22 mouse cellular contexts compared by ENCODE assay signal in genomic region chr13:37599679-37600078, GRCm38 (mm10).
"Had no signal": no experiment of that assay in that cellular context is flagged by ENCODE, and none has a peak within 500 bp of the region (broad histone marks: within the 10 kb centered on the region; RNA-seq: fewer than 3 reads in every experiment).

No protein-coding gene starts in this region.

- H3K4me3 ChIP-seq: forebrain, embryonic 15.5 days; heart, adult 2 months; heart, embryonic 13.5 days; heart, embryonic 15.5 days; hindbrain, embryonic 13.5 days; hindbrain, embryonic 15.5 days; limb, embryonic 13.5 days; limb, embryonic 15.5 days; liver, embryonic 13.5 days had no signal

- H3K9ac ChIP-seq: forebrain, embryonic 15.5 days; forebrain, postnatal 0 days; heart, embryonic 13.5 days; heart, embryonic 15.5 days; hindbrain, embryonic 13.5 days; hindbrain, embryonic 15.5 days; limb, embryonic 13.5 days; limb, embryonic 15.5 days; liver, embryonic 13.5 days had no signal

- H3K4me2 ChIP-seq: forebrain, embryonic 15.5 days; heart, embryonic 11.5 days; heart, embryonic 13.5 days; heart, embryonic 15.5 days; hindbrain, embryonic 13.5 days; hindbrain, embryonic 15.5 days; limb, embryonic 13.5 days; limb, embryonic 15.5 days; liver, embryonic 13.5 days had no signal

- H3K9me3 ChIP-seq: forebrain, embryonic 15.5 days; heart, embryonic 13.5 days; heart, embryonic 15.5 days; hindbrain, embryonic 13.5 days; hindbrain, embryonic 15.5 days; limb, embryonic 13.5 days; limb, embryonic 15.5 days; liver, embryonic 13.5 days had no signal

- H3K27ac ChIP-seq: forebrain, embryonic 15.5 days; heart, adult 2 months; heart, embryonic 13.5 days; heart, embryonic 15.5 days; hindbrain, embryonic 13.5 days; hindbrain, embryonic 15.5 days; hindbrain, postnatal 0 days; limb, embryonic 13.5 days; limb, embryonic 15.5 days; liver, embryonic 13.5 days had no signal

- DNase-seq: forebrain, postnatal 0 days; gastrocnemius, postnatal 14 days; gastrocnemius, postnatal 36 days; heart, adult 11 months; heart, adult 2 months; heart, postnatal 14 days; heart, postnatal 36 days; kidney, adult 11 months; layer of hippocampus, adult 9-11 months; layer of hippocampus, postnatal 36 days; left cerebral cortex, postnatal 4 days; liver, embryonic 13.5 days had no signal

- ATAC-seq: forebrain, embryonic 15.5 days; forebrain, postnatal 0 days; hindbrain, postnatal 0 days; intestine, embryonic 16.5 days had no signal

- H3K4me1 ChIP-seq: hindbrain, embryonic 13.5 days; hindbrain, embryonic 15.5 days; limb, embryonic 13.5 days had no signal

- H3K36me3 ChIP-seq: forebrain, embryonic 15.5 days; heart, embryonic 13.5 days; heart, embryonic 15.5 days; hindbrain, embryonic 13.5 days; hindbrain, embryonic 15.5 days; limb, embryonic 13.5 days; limb, embryonic 15.5 days; liver, embryonic 13.5 days had no signal

- H3K27me3 ChIP-seq: forebrain, embryonic 15.5 days; heart, embryonic 13.5 days; heart, embryonic 15.5 days; hindbrain, embryonic 13.5 days; hindbrain, embryonic 15.5 days; limb, embryonic 13.5 days; limb, embryonic 15.5 days; liver, embryonic 13.5 days had no signal
